Comparison of ENCODE assay signal across 21 mouse cellular contexts in genomic region chr3:107823177-107823576, GRCm38 (mm10). TPM values are rescaled to one million over a fixed set of nuclear protein-coding genes. Genes with fewer than 3 reads are reported as not detected.
DNase-seq lines count a peak whose midpoint lies in the region; ATAC-seq and TF ChIP-seq lines count a peak whose summit lies in the region.
"Had no signal": no experiment of that assay in that cellular context is flagged by ENCODE, and none has a peak within 500 bp of the region (broad histone marks: within the 10 kb centered on the region; RNA-seq: fewer than 3 reads in every experiment).

No protein-coding gene starts in this region.

- no peaks in the 10 kb centered on the region for H3K9me3 ChIP-seq in midbrain, embryonic 11.5 days (ENCODE audit: control insufficient read depth, low read length)
- H3K9me3 ChIP-seq in midbrain, postnatal 0 days (ENCODE audit: low read length) = no peaks in the 10 kb centered on the region
- no peaks in the 10 kb centered on the region for H3K9me3 ChIP-seq in MEL (replicated peaks; ENCODE audit: insufficient read depth, low read length)
- H3K9me3 ChIP-seq in embryonic facial prominence, embryonic 10.5 days = no peaks in the 10 kb centered on the region
- H3K9me3 ChIP-seq: heart, embryonic 12.5 days; hindbrain, embryonic 15.5 days; limb, embryonic 12.5 days; neural tube, embryonic 15.5 days had no signal

- TF ChIP-seq CTCF in midbrain, postnatal 0 days (IDR thresholded peaks at IDR 0.05) = no peak
- TF ChIP-seq CTCF in MEL (IDR thresholded peaks at IDR 0.05 in 2 of 3, conservative IDR thresholded peaks at IDR 0.05 in 1 of 3; ENCODE audit: control insufficient read depth in 1 of 3, insufficient read depth in 1 of 3, low read depth in 2 of 3, low read length in 3 of 3, poor library complexity in 1 of 3, severe bottlenecking in 1 of 3) = no peak

- peak; percentile 57 to 66; a peak in 3 of 4 replicates for TF ChIP-seq EP300 in MEL (IDR thresholded peaks at IDR 0.05; ENCODE audit: low read depth in 1 of 2, low read length in 2 of 2)

- TF ChIP-seq POLR2A in MEL (IDR thresholded peaks at IDR 0.05; ENCODE audit: control insufficient read depth in 1 of 2, insufficient read depth in 1 of 2, low read depth in 1 of 2, low read length in 2 of 2, poor library complexity in 1 of 2) = no peak

- ATAC-seq in midbrain, embryonic 11.5 days (ENCODE audit: low FRiP score) = no peak
- ATAC-seq in midbrain, postnatal 0 days (ENCODE audit: low FRiP score) = no peak
- ATAC-seq: forebrain, embryonic 14.5 days had no signal

- H3K4me3 ChIP-seq in midbrain, embryonic 11.5 days (ENCODE audit: low read depth, low read length) = no peak overlapping the region
- no peak overlapping the region for H3K4me3 ChIP-seq in midbrain, postnatal 0 days (ENCODE audit: low read depth, low read length)
- H3K4me3 ChIP-seq in MEL (ENCODE audit: control insufficient read depth in 1 of 2, insufficient read depth in 1 of 2, low read depth in 2 of 2, low read length in 2 of 2) = no peak overlapping the region
- no peak overlapping the region for H3K4me3 ChIP-seq in embryonic facial prominence, embryonic 10.5 days
- H3K4me3 ChIP-seq: heart, embryonic 12.5 days; hindbrain, embryonic 15.5 days; left cerebral cortex, adult 2 months; limb, embryonic 12.5 days; neural tube, embryonic 15.5 days had no signal

- H3K4me2 ChIP-seq in midbrain, embryonic 11.5 days = no peak overlapping the region
- H3K4me2 ChIP-seq in midbrain, postnatal 0 days (ENCODE audit: low read depth, low read length, poor library complexity, severe bottlenecking) = no peak overlapping the region
- H3K4me2 ChIP-seq: heart, embryonic 12.5 days; hindbrain, embryonic 15.5 days; limb, embryonic 12.5 days; neural tube, embryonic 15.5 days had no signal

- H3K79me2 ChIP-seq in MEL (ENCODE audit: control insufficient read depth, insufficient read depth, low read length, poor library complexity) = no peaks in the 10 kb centered on the region

- peak; percentile 74 for DNase-seq in midbrain, embryonic 11.5 days (ENCODE audit: low spot score, missing footprints)
- no peak for DNase-seq in midbrain, postnatal 0 days (ENCODE audit: low spot score)
- peak; percentile 63 for DNase-seq in MEL (ENCODE audit: low read depth, low spot score)
- peak; percentile 9 for DNase-seq in c-Kit-negative CD71-positive TER-119-positive erythroid progenitor cells, embryonic 14.5 days (ENCODE audit: low read depth, low spot score)
- no peak for DNase-seq in right cerebral cortex, postnatal 14 days
- no peak for DNase-seq in urinary bladder, postnatal 36 days (ENCODE audit: low spot score in 2 of 2)
- no peak for DNase-seq in embryonic facial prominence, embryonic 10.5 days (ENCODE audit: low spot score)
- no peak for DNase-seq in thymus, postnatal 36 days
- DNase-seq: adrenal gland, postnatal 36 days; cerebellum, postnatal 25 days; kidney, adult 18-20 months; kidney, postnatal 10 days; right cerebral cortex, postnatal 4 days; thymus, adult 2 months had no signal

- H3K27ac ChIP-seq in midbrain, embryonic 11.5 days (ENCODE audit: low read depth, low read length) = no peak overlapping the region
- no peak overlapping the region for H3K27ac ChIP-seq in midbrain, postnatal 0 days (ENCODE audit: low read depth, low read length)
- no peak overlapping the region; the same call in 1 of the 2 replicates for H3K27ac ChIP-seq in MEL (ENCODE audit: control insufficient read depth, low read depth, low read length)
- no peak overlapping the region for H3K27ac ChIP-seq in embryonic facial prominence, embryonic 10.5 days (replicated peaks)
- H3K27ac ChIP-seq: hindbrain, embryonic 15.5 days; left cerebral cortex, adult 2 months; limb, embryonic 12.5 days; neural tube, embryonic 15.5 days had no signal

- H3K9ac ChIP-seq in midbrain, embryonic 11.5 days (ENCODE audit: low read length) = no peak overlapping the region
- H3K9ac ChIP-seq in midbrain, postnatal 0 days (replicated peaks; ENCODE audit: low read length, poor library complexity, severe bottlenecking) = no peak overlapping the region
- H3K9ac ChIP-seq in MEL (ENCODE audit: control insufficient read depth, low read depth, low read length, poor library complexity, severe bottlenecking) = no peak overlapping the region
- H3K9ac ChIP-seq: heart, embryonic 12.5 days; hindbrain, embryonic 15.5 days; limb, embryonic 12.5 days; neural tube, embryonic 15.5 days had no signal

- no peaks in the 10 kb centered on the region for H3K4me1 ChIP-seq in midbrain, embryonic 11.5 days (ENCODE audit: control insufficient read depth, insufficient read depth, low read length)
- no peaks in the 10 kb centered on the region for H3K4me1 ChIP-seq in midbrain, postnatal 0 days (ENCODE audit: insufficient read depth, low read length)
- peaks cover 7 to 24% of the 10 kb centered on the region in 2 experiments for H3K4me1 ChIP-seq in MEL (ENCODE audit: control insufficient read depth in 1 of 2, insufficient read depth in 2 of 2, low read length in 2 of 2)
- 0 out of 2 replicates have a peak, but pooled peaks cover under 1% of the 10 kb centered on the region for H3K4me1 ChIP-seq in embryonic facial prominence, embryonic 10.5 days
- H3K4me1 ChIP-seq: hindbrain, embryonic 15.5 days; limb, embryonic 12.5 days; neural tube, embryonic 15.5 days had no signal

- WGBS in midbrain, embryonic 11.5 days = 85% methylated on average over 5 of the region's 5 CpGs
- WGBS in midbrain, postnatal 0 days = 86% methylated on average over 5 of the region's 5 CpGs
- 87% methylated on average over 5 of the region's 5 CpGs for WGBS in embryonic facial prominence, embryonic 10.5 days

- H3K36me3 ChIP-seq in midbrain, embryonic 11.5 days (ENCODE audit: control insufficient read depth, insufficient read depth, low read length) = no peaks in the 10 kb centered on the region
- H3K36me3 ChIP-seq in midbrain, postnatal 0 days (ENCODE audit: insufficient read depth, low read length) = no peaks in the 10 kb centered on the region
- H3K36me3 ChIP-seq in MEL (ENCODE audit: control insufficient read depth in 1 of 2, insufficient read depth in 2 of 2, low read length in 2 of 2) = peaks cover 0 to 17% of the 10 kb centered on the region in 2 experiments; a peak in 2 of 4 replicates
- H3K36me3 ChIP-seq in embryonic facial prominence, embryonic 10.5 days (replicated peaks) = no peaks in the 10 kb centered on the region
- H3K36me3 ChIP-seq: heart, embryonic 12.5 days; hindbrain, embryonic 15.5 days; limb, embryonic 12.5 days; neural tube, embryonic 15.5 days had no signal

- no peak for TF ChIP-seq RAD21 in MEL (IDR thresholded peaks at IDR 0.05; ENCODE audit: low read depth, low read length)

- H3K27me3 ChIP-seq in midbrain, embryonic 11.5 days (ENCODE audit: control insufficient read depth, insufficient read depth, low read length) = no peaks in the 10 kb centered on the region
- no peaks in the 10 kb centered on the region for H3K27me3 ChIP-seq in midbrain, postnatal 0 days (ENCODE audit: insufficient read depth, low read length)
- H3K27me3 ChIP-seq in MEL (ENCODE audit: control insufficient read depth in 1 of 2, insufficient read depth in 2 of 2, low read length in 2 of 2) = no peaks in the 10 kb centered on the region; a peak in 1 of 4 replicates
- no peaks in the 10 kb centered on the region for H3K27me3 ChIP-seq in embryonic facial prominence, embryonic 10.5 days (replicated peaks; ENCODE audit: low read depth, poor library complexity, severe bottlenecking)
- H3K27me3 ChIP-seq: heart, embryonic 12.5 days; hindbrain, embryonic 15.5 days; limb, embryonic 12.5 days; neural tube, embryonic 15.5 days had no signal

TF ChIP-seq in MEL, 35 proteins besides CTCF, POLR2A, EP300 and RAD21 (continues in another document):
- 0 out of 2 replicates have a peak, but pooled peaks have one; percentile 18 for TF ChIP-seq JUND (IDR thresholded peaks at IDR 0.05; ENCODE audit: low read depth, low read length)
- TF ChIP-seq CHD1 (IDR thresholded peaks at IDR 0.05; ENCODE audit: low read depth, low read length) = no peak
- peak; percentile 94 for TF ChIP-seq GABPA (IDR thresholded peaks at IDR 0.05; ENCODE audit: low read depth, low read length)
- TF ChIP-seq ETS1 (IDR thresholded peaks at IDR 0.05; ENCODE audit: low read depth, low read length) = peak; percentile 84
- TF ChIP-seq SMC3 (IDR thresholded peaks at IDR 0.05; ENCODE audit: low read depth, low read length) = no peak
- no peak for TF ChIP-seq RCOR1 (IDR thresholded peaks at IDR 0.05; ENCODE audit: low read depth, low read length)
- no peak for TF ChIP-seq TBP (IDR thresholded peaks at IDR 0.05; ENCODE audit: low read depth, low read length)
- TF ChIP-seq ZC3H11A (IDR thresholded peaks at IDR 0.05; ENCODE audit: low read depth, low read length) = no peak
- no peak for TF ChIP-seq TCF12 (IDR thresholded peaks at IDR 0.05; ENCODE audit: low read depth, low read length)
- TF ChIP-seq MAFK (IDR thresholded peaks at IDR 0.05; ENCODE audit: borderline replicate concordance, low read depth, low read length) = peak; percentile 92
- TF ChIP-seq E2F4 (IDR thresholded peaks at IDR 0.05; ENCODE audit: borderline replicate concordance, low read depth, low read length) = no peak
- no peak for TF ChIP-seq USF1 (IDR thresholded peaks at IDR 0.05; ENCODE audit: low read depth, low read length)
- TF ChIP-seq KAT2A (conservative IDR thresholded peaks at IDR 0.05; ENCODE audit: low read depth, low read length) = no peak
- no peak for TF ChIP-seq MYB (IDR thresholded peaks at IDR 0.05; ENCODE audit: low read depth, low read length)
- TF ChIP-seq BHLHE40 (IDR thresholded peaks at IDR 0.05; ENCODE audit: borderline replicate concordance, low read depth, low read length) = no peak
- TF ChIP-seq ZNF384 (IDR thresholded peaks at IDR 0.05; ENCODE audit: low read depth, low read length) = no peak
- no peak for TF ChIP-seq USF2 (IDR thresholded peaks at IDR 0.05; ENCODE audit: borderline replicate concordance in 1 of 2, insufficient read depth in 1 of 2, low read depth in 1 of 2, low read length in 2 of 2)
- TF ChIP-seq NRF1 (IDR thresholded peaks at IDR 0.05; ENCODE audit: insufficient read depth, low read depth, low read length, poor library complexity, severe bottlenecking) = no peak
- no peak for TF ChIP-seq NELFE (IDR thresholded peaks at IDR 0.05; ENCODE audit: low read depth, low read length)
- TF ChIP-seq ZKSCAN1 (IDR thresholded peaks at IDR 0.05; ENCODE audit: low read depth, low read length) = no peak
- TF ChIP-seq POLR2AphosphoS5 (IDR thresholded peaks at IDR 0.05; ENCODE audit: borderline replicate concordance, low read depth, low read length) = no peak

RNA-seq across cellular contexts. Expression of gene Eps8l3, which starts 53.9 kb away (rescaled TPM):
- polyA plus RNA-seq in midbrain, embryonic 11.5 days (2014; fragmentation: Nextera tagmentation; extraction: Ambion mirVana) = not detected in 2 replicates
- total RNA-seq in midbrain, postnatal 0 days (2014; rRNA removed) = not detected in 2 replicates
- not detected in 2 replicates for polyA plus RNA-seq in midbrain, postnatal 0 days (2015; fragmentation: Nextera tagmentation; extraction: Ambion mirVana)
- total RNA-seq in MEL (2012; rRNA removed) = 0.07 and 0.12 TPM in 2 replicates
- polyA plus RNA-seq in MEL (2012; ENCODE audit: insufficient read depth in 1 of 2, insufficient read length in 2 of 2, low read depth in 1 of 2, low replicate concordance in 2 of 2, missing spikeins in 1 of 2) = not detected
- not detected in 2 replicates for polyA plus RNA-seq in embryonic facial prominence, embryonic 10.5 days (2016; fragmentation: Nextera tagmentation; extraction: Ambion mirVana)
- total RNA-seq: adrenal gland, postnatal 36 days; heart, postnatal 25 days; left cerebral cortex, adult 2 months had no signal
- polyA plus RNA-seq: forebrain, embryonic 14.5 days; hindbrain, embryonic 15.5 days; limb, embryonic 12.5 days; neural tube, embryonic 15.5 days had no signal

Comparison
In these comparisons a context has a peak if more than half of its experiments do, and no peak if none do; other contexts are left out.
1. DNase-seq: peak in midbrain, embryonic 11.5 days (single experiment), MEL (single experiment) and c-Kit-negative CD71-positive TER-119-positive erythroid progenitor cells, embryonic 14.5 days (single experiment); none in midbrain, postnatal 0 days (single experiment), right cerebral cortex, postnatal 14 days (single experiment), urinary bladder, postnatal 36 days (0 of 2), embryonic facial prominence, embryonic 10.5 days (single experiment) and thymus, postnatal 36 days (0 of 2).